Mouse (Mus musculus) left cerebral cortex, postnatal 36 days (tissue): ENCODE measurements at regions not wholly inside any gene's neighbourhood (a gene's known extent, or its start where the extent isn't known, plus 50 kb on each side); places are given as distances from the start of the nearest gene placed in this dataset.

Experiments used
- DNase-seq, 2 experiments: peaks; one replicate each; pipeline ENCODE4 v3.0.0; 2021 to 2022; ENCODE audit warnings: low spot score in 2 of 2, mixed read lengths in 1 of 2
- intact Hi-C: fragments of 180-260 bp; cut with DNase I; formaldehyde crosslinking; loops from one replicate; pipeline ENCODE4 v1.15.1; 2025

GRCm38 (mm10) chr10:117896911-117897643, 51.2 kb upstream of the Rap1b start:
- intact Hi-C loops: no loop called here
- DNase-seq: no peak

DNA sequence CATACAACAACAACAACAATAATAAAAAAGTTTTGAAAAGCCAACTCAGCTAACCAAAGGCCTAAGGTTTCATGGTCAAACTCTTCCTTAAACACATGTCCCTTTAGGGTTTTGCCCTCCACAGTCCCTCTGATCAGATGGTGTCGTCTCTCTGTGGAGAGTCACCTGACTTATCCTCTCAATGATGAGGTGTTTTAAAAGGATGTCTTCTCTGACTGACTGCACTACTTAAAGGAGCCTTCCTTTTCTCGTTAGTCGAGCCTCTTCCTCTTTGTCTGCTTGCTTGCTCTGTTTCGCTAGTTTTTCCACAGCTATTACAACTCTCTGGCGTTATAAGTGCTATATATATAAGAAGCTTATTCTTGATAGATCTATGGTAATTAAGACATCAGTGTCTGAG, 51.9 kb upstream of the Rap1b start:
- DNase-seq: no peak
- intact Hi-C loops: no loop called here

DNA sequence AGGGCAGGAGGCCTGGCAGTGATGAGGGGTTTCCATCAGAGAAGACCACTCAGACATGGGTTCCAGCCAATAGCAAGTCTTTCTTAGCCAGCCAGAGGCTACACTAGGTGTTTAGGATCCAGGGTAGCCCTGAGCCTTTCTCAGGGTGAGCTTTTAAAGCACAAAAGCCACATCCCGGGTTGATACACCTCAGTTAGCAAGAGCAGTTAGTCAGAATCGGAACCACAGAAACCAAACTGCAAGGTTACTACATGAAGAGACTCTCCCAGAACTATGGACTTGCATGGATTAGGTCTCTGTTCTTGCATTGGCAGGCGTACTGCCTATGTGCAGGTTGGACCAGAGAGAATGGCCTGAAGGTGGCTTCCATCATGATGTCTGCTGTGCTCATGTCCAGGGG, 52.6 kb upstream of the Rap1b start:
- no peak for DNase-seq
- intact Hi-C loops: no loop called here

DNA sequence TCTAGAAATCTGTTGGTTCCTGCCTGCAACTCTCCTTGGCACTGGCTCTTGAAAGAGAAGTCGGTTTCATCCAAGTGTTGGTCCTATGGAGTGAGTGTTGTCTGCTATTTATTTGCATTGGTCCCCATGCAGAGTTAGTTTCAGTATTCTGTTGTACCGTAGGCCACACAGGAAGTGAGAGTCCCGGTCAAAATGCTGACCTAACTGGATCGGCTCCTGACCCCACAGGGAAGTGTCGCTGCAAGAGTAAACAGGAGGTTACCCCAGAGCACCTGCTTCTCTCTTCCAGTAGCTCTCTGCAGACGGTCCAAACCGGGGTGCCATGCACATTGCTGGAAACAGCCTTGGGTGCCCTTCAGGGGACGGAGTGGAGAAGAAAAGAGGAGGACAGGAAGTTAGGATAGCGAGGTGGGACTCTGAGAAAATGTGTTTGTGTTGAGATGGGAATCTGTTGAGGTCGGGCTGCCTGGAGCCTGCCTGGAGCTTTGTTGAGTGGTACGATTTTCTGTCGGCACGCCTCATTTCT, 53.6 kb upstream of the Rap1b start:
- intact Hi-C loops: no loop called here
- no peak for DNase-seq

DNA sequence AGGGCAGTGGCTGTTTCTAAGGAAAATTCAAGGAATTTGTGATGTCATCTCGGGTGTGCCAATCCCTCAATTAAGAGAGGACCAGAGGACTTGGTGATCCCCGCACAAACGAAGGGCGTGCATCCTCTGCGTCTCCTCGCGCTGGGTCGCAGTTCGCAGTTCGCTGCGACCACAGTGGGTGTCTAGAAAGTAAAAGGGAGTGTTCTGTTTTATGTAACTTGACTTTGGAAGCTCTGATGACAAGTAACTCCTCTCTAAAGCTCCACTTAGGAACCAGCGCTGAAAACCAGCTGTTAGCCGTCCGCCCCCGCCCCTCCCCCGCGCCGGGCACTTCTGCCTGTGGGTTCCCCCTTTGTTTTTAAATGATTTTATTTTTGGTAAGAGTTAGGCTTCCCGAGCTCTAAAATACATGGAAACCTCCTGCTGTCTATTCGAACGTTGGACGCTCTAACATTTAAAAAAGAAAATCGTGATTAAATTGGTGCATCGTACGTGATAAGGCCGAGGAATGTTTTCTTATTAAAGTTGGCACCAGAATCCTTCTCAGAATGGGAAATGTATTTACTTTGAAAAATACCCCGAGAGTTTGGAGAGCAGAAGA, 59.9 kb upstream of the Rap1b start:
- intact Hi-C loops: loop anchor here (1.0 to 5.0 kb wide), 2 partner anchors 58 to 198 kb away; partner anchors contain the start of gene Rap1b
- DNase-seq: peak; percentile 39 to 54

GRCm38 (mm10) chr10:117906267-117906811, 60.5 kb upstream of the Rap1b start:
- peak; percentile 72 to 79 for DNase-seq
- intact Hi-C loops: loop anchor here (1.0 to 5.0 kb wide), 2 partner anchors 59 to 197 kb away; partner anchors contain the start of gene Rap1b

- no peak for DNase-seq
- intact Hi-C loops: loop anchor here (5.0 kb wide), 1 partner anchor 61 kb away; the partner anchor contains the start of gene Rap1b
Observed at GRCm38 (mm10) chr10:117908079-117908675, 62.3 kb upstream of the Rap1b start.

DNA sequence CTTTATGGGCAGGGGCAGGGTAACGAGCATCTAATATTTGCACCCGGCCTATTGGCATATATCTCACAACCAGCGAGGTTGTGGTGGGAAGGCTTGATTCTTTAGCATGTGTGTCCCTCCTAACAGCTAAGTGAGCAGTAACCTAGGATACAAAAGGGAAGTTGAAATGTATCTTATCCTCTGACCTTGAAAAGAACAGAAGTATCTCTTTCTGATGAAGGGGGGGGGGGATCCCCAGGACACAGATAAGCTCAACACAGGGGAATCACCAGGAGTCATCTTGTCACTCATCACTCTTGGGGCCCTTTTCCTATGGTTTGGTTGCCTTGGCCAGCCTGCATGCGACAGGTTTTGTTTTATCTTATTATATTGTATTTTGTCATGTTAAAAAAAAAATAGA, 63.3 kb upstream of the Rap1b start:
- no peak for DNase-seq
- intact Hi-C loops: loop anchor here (5.0 kb wide), 1 partner anchor 62 kb away; the partner anchor contains the start of gene Rap1b

- intact Hi-C loops: loop anchor here (5.0 kb wide), 1 partner anchor 63 kb away; the partner anchor contains the start of gene Rap1b
- no peak for DNase-seq
Observed at GRCm38 (mm10) chr10:117909811-117910239, 64.0 kb upstream of the Rap1b start.

GRCm38 (mm10) chr10:117910426-117910825, 64.6 kb upstream of the Rap1b start:
- no peak for DNase-seq
- intact Hi-C loops: no loop called here

- intact Hi-C loops: no loop called here
Observed at GRCm38 (mm10) chr10:117915011-117915735, 69.3 kb upstream of the Rap1b start.

DNA sequence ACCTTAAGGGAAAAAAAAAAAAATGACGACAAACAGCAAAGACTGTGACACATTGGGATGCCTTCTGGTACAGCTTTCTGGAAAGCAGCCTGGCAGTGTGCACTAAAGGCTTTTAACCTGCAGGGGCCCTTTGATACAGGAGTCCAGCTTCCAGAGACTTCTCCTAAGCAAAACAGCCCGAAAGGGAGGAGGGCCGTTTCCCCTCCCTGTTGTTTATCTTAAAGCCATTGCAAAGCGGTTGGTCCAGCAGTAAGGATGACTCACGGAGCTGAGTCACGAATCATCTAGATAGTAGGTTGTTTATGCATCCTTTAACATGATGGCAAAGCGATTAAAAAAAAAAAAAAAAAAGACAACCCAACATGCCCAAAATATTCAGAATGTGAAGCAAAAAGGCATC, 70.4 kb upstream of the Rap1b start:
- no peak for DNase-seq
- intact Hi-C loops: no loop called here

More at GRCm38 (mm10) chr10:117915011-117915735, 69.3 kb upstream of the Rap1b start:
- no peak for DNase-seq

- intact Hi-C loops: no loop called here
- no peak for DNase-seq
Observed at GRCm38 (mm10) chr10:117917870-117918269, 72.0 kb upstream of the Rap1b start.

GRCm38 (mm10) chr10:117918616-117919015, 72.8 kb upstream of the Rap1b start:
- intact Hi-C loops: no loop called here
- no peak for DNase-seq

DNA sequence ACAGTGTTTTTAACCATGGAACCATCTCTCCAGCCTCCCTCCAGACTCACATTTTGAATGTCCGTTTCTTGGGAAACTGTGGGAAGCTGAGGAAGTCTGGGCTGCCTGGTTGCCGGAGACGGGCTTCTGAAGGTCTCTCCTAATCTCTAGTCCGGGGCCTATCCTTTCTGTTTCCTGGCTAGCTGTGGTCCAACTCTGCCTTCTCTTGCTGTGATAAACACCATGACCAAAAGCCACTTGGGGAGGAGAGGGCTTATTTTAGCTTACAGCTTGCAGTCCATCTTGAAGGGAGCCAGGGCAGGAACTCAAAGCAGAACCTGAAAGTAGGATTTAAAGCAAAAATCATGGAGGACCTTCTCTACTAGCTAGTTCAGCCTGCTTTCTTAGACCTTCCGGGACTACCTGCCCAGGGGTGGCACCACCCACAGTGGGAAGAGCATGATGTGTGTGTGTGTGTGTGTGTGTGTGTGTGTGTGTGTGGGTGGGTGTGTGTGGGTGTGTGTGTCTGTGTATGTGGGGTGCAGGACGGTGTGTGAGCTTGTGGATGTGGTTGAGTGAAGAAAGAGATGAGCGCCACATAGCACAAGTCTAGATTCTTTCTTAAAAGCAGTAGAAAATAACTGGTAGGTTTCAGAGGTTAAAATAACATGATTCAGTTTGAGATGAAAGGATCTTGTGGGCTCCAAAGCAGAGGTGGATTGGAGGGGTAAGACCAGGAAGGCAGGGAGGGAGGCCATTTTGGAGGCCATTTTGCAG, 73.5 kb upstream of the Rap1b start:
- intact Hi-C loops: no loop called here
- no peak for DNase-seq

DNA sequence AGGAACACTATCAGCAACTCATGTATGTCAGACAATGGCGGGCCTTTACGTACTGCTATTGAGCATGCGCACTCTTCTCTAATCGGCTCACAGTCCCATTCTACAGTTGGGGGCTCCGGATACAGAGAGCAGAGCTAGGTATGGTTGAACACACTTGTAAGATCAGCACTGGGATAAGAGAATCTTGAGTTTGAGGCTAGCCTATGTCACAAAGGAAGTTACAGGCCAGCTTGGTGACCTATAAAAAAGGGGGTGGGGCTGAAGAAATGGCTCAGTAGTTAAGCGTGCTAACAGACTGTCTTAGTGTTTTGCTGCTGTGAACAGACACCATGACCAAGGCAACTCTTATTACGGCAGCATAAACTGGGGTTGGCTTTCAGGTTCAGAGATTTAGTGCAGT, 79.4 kb upstream of the Rap1b start:
- intact Hi-C loops: no loop called here
- no peak for DNase-seq

- no peak for DNase-seq
- intact Hi-C loops: no loop called here
Observed at GRCm38 (mm10) chr10:117925611-117926555, 80.0 kb upstream of the Rap1b start.

DNA sequence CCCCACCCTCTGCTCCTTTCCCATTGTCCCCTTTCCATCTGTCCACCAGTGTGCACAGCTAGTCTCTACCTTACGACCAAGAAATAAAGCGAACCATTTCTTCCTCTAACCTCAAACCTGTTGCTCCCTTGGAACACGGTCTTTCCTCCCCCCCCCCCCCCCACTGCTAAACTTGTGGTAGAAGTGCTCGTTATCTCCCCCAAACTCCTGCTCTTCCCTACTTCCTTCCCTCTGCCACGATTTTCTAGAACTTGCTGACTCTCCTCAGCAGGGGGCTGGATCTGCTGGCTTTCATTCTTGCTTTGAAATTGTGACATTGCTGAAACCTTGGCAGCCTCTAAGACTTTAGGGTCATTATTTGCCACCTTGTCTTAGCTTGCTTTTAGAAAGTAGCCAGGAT, 83.2 kb upstream of the Rap1b start:
- no peak for DNase-seq
- intact Hi-C loops: no loop called here
